Mouse (Mus musculus) kidney, adult 2 months (tissue): ENCODE measurements around the gene Tspan7.

Source experiments
- CTCF ChIP-seq: fragments of 200-500 bp; conservative IDR thresholded peaks from 2 replicates; pipeline ENCODE4 v1.5.1; 2011; ENCODE audit warnings: low read depth, mild to moderate bottlenecking, control low read depth, low read length, moderate library complexity, mixed read lengths; ENCODE audit not compliant: insufficient read depth, insufficient read length
- POLR2A ChIP-seq: fragments of 200-500 bp; IDR thresholded peaks from one replicate; pipeline ENCODE4 v1.6.1; 2011; ENCODE audit warnings: low read depth, low read length, control low read depth

DNA sequence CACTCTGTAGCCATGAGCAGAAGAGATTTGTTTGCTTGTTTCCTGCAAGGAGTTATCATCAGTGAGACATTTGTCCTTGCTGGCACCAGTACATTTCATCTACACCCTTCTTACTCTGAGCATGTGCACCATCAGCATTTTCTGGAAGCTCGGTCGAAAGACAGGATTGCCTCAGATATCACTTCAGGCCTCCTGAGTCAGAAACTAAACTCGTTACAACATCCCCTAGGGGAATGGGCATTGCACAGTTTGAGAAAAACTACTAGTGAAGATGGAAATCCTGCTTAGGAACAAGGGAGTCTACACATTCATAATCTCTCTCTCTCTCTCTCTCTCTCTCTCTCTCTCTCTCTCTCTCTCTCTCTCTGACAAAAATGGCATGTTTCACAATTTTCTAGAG, 30.0 kb downstream of the Tspan7 start:
- TF ChIP-seq CTCF (no peak), POLR2A (no peak)
